Mouse (Mus musculus): ENCODE data around the gene Serpini1.
"Not testable (repeated sequence)": the region's sequence is repeated elsewhere in the genome, so short reads cannot be mapped to it uniquely, and the experiment has no call there.

Serpini1 gene

DNA sequence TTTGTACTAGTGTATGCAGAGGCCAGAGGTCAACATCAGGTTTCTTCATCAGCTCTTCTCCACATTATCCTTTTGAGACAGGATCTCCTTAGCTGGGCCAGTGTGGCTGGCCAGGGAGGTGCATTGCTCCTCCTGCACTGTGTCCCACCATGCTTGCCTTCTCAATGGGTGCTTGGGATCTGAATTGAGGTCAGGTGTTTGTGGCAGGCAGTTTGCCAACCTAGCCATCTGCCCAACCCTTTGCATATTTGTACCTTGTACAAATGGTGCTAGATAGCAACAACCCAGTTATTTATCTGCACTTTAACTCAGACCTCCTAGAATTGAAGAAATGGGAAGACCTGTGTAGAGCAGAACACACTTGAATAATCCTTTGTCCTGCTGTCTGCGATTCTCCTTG lies 78.3 kb downstream of the Serpini1 start:
- DNase-seq (ENCODE audit: extremely low spot score), result no peak

DNA sequence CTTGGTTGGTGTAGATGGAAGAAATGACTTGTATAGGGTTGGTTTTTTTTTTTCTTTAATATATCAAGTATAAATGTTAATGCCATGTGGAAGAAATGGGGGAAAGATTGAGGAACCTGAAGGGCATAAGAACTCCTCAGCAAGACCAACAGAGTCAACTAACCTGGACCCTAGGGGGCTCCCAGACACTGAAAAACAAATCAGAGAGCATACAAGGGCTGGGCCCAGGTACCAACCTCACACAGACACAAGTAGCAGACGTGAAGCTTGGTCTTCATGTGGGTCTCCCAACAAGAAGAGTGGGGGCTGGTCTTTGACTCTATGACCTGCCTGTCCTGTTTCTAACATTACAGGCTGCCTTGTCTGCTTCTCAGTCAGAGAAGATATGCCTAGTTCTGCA lies 82.2 kb downstream of the Serpini1 start:
- DNase-seq (ENCODE audit: extremely low spot score), result no peak

GRCm38 (mm10) chr3:75647542-75647941 lies 90.2 kb downstream of the Serpini1 start:
- DNase-seq (ENCODE audit: extremely low spot score), result no peak

DNA sequence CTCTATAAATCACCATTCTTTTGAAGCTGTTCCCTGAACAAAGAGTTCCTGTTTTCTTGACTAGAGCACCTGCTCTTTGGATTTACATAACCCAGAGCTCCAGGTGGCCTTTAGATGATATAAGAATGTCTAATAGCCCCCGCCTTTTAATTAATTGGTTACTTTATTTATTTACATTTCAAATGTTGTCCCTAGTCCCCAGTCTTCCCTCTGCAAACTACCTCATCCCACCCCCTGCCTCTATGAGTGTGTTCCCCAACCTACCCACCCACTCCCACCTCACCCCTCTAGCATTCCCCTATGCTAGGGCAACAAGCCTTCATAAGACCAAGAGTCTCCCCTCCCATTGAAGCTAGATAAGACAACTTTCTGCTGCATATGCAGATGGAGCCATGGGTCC lies 90.9 kb downstream of the Serpini1 start:
- DNase-seq (ENCODE audit: extremely low spot score), result no peak

GRCm38 (mm10) chr3:75650416-75651154 lies 93.2 kb downstream of the Serpini1 start:
- not testable (repeated sequence) for DNase-seq (ENCODE audit: extremely low spot score)

GRCm38 (mm10) chr3:75651603-75652115 lies 94.3 kb downstream of the Serpini1 start:
- no peak for DNase-seq (ENCODE audit: extremely low spot score)

DNA sequence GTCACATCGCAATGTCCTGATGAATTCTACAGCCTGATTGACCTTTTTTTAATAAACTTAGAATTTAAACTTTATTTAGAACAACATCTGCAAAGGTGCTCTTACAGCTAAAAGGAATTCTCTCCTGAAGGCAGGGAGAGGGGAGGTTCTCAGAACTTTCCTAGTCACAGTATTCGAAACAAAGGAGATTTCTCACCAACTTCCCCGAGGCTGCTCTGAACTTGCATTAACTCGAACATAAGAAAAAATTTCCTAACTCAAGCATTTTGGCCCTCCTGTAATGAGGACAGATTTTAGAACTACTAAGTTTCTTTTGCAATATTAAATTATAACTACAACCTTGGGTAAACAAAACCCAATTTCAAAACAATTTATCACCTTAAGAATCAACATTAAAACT lies 96.6 kb downstream of the Serpini1 start:
- DNase-seq (ENCODE audit: extremely low spot score), result not testable (repeated sequence)

DNA sequence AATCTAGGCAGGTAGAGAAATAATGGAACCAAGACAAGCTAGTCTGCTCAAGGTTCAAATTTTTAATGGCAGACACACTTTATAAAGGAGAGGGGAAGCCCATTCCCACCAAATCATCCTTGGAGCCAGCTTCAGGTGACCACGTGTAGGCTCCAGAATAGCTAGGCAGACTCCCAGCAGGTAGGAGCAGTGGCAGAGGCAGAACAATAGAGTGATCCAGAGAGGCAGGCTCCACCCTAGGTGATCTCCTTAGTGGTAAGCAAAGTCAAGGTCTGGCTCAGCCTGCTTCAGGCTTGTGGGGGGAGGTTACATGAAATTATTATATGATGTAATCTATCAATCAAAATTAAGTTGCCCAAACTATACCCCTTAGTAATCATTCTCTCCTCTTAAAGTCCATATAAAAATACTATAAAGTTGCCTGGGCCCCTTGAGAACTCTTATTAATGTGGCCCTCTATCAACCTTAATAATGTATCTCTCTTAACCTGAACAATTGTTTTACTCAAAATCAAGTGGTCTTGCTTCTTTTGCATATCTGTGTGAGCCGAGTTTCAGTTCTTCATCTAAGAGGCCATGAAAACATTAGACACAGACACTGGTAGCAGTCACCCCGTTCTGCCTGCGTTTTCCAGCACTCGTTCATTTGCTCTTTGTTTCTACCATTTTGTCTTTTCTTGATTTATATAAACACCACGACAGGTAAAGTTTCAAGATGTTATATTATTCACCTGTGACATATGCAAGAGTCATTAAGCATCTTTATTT lies 98.4 kb downstream of the Serpini1 start:
- DNase-seq (ENCODE audit: extremely low spot score), result no peak

- DNase-seq (ENCODE audit: extremely low spot score), result no peak
Observed at GRCm38 (mm10) chr3:75666962-75667361, 109.6 kb downstream of the Serpini1 start.

GRCm38 (mm10) chr3:75670425-75670824 lies 113.1 kb downstream of the Serpini1 start:
- no peak for DNase-seq (ENCODE audit: extremely low spot score)

- DNase-seq (ENCODE audit: extremely low spot score), result no peak
Observed at GRCm38 (mm10) chr3:75682881-75683280, 125.5 kb downstream of the Serpini1 start.

DNA sequence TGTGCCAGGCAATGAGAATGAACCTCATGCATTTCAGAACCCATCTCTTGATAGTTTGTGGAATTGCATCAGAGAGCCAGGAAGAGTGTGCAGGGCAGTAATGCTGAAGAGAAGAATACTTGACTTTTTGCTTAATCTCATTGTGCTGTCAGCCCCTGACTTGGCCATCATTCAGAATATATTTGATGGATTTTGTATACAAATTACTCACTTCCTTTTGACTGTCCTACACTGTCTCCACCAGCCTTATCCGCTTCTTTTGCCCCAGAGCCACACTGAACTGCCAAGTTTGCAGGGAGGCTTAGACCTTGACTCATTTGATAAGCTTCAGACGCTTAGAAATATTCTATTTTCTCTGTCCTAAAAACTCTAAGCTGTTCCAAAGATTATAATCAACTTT lies 129.4 kb downstream of the Serpini1 start:
- no peak for DNase-seq (ENCODE audit: extremely low spot score)

DNA sequence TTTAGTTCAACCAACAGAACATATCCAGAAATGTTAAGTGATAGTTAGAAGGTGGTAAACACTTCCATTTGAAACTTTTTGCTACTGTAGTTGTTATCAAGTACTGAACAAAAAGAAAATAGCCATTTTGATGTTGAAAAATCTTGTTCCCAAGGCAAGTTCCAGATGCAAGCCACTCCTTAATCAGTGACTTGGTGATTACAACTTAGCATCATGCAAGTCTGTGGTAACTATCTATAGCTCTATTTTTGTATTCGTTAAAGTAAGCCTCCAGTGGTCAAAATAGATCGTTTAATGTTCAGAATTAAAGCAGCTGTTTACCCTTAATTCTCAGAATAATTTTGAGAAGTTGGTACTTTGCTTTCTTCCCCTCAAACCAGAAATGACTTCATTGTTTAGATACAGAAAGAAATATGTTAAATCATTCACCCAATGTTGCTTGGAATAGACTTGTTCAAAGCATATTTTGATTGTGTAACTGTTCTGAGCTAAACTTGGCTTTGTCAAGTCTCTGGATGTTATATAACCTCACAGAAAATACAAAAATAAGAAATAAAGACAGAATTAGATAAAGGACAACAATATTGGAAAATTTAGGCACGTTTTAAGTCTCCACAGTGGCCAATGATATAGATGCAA lies 130.0 kb downstream of the Serpini1 start:
- no peak for DNase-seq (ENCODE audit: extremely low spot score)

DNA sequence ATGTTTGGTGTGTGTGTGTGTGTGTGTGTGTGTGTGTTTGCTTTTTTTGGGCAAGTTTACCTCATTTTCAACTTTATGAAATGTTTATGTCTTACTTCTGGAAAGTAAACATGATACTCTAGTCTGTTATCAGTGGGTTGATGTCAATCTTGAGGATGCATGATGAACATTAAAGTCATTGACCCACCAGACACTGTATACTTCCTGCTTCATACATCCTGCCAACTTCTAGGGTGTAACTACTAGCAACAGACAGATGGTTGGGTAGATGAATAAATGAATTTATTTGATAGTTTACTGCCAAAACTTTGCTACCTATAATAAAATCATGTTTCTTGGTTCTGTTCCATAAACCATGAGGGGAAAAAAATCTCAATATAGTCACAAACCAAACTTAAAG lies 133.0 kb downstream of the Serpini1 start:
- no peak for DNase-seq (ENCODE audit: extremely low spot score)

DNA sequence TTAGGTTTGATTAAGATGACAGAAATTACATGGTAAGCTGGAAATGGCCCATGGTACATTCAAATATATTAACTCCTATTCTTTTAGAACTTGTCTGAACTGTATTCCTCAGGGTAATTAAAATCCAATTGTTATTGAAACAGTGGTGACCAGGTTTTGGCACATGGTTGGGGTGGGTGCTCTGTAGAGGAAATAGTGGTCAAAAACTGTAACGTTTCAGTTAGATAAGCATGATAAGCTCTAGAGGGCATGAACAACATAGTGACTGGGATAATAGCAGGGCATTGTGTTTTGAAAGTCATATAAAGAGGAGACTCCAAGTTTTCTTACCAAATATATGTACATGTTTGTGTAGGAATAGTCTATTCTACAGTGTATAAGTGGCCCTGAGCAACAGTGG lies 134.7 kb downstream of the Serpini1 start:
- DNase-seq (ENCODE audit: extremely low spot score), result no peak

All from embryo, embryonic 9.5 days (tissue).